Mouse (Mus musculus): ENCODE results near the gene Trip10. TPM values are rescaled to one million over a fixed set of nuclear protein-coding genes. Genes with fewer than 3 reads are reported as not detected.

The Trip10 gene
- polyA plus RNA-seq, 1 experiment from 2014 or later = 8.1 TPM

DNA sequence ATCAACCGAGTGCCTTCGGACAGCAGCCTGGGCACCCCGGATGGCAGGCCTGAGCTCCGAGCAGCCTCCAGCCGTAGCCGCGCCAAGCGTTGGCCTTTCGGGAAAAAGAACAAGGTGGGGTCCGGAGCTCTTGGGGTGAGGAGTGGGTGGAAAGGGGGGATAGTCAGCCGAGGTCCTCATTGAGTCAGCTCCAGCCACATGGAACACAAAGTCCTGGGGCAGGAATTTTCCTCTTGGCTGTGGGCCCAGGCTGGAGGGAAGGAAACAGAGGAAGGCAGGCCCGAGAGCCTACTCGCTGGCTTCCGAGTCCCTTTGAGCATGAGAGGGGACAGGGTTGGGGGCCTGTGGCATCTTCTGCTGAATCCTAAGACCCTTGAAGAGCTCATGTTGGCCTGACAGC lies 6.1 kb downstream of the Trip10 start:
- H3K27me3 ChIP-seq = peaks cover 12% of the 10 kb centered on the region
- 80% methylated on average over 14 of the region's 14 CpGs for WGBS (ENCODE audit: insufficient replicate concordance)
- no peak for ATAC-seq (ENCODE audit: insufficient read depth)

DNA sequence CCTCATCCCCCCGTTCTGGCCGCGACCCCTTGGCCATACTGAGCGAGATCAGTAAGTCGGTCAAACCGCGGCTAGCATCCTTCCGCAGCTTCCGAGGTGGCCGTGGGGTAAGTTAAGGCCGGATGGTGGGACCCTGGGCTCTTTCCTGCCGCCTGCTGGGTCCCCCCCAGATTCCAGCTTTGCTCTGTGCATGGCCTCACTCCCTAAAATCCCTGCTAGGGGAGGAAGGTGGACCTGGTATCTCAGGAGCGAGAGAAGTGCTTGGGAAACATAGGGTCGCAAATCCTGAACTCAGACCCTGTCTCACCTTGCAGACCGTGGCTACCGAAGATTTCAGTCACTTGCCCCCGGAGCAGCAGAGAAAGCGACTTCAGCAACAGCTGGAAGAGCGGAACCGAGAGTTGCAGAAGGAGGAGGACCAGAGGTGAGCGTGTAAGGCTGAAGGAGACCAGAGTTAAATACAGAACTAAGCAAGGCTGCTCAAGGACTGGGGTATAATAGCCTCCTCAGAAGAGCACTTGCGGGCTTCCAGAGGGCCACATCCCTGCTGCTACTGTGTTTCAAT lies 7.7 kb downstream of the Trip10 start:
- 86% methylated on average over 22 of the region's 22 CpGs for WGBS (ENCODE audit: insufficient replicate concordance)
- no peak for ATAC-seq (ENCODE audit: insufficient read depth)
- Histone ChIP-seq H3K9me3 (replicated peaks) (no peaks in the 10 kb centered on the region), H3K27me3 (no peaks in the 10 kb centered on the region), H3K4me1 (replicated peaks) (no peaks in the 10 kb centered on the region), H3K27ac (replicated peaks) (no peak overlapping the region), H3K4me2 (no peak overlapping the region), H3K4me3 (replicated peaks) (no peak overlapping the region), H3K9ac (no peak overlapping the region), H3K36me3 (replicated peaks) (peaks cover 4% of the 10 kb centered on the region; the same call in 1 of the 2 replicates)

More for the DNA sequence above, 6.1 kb downstream of the Trip10 start:
- Histone ChIP-seq H3K4me3 (replicated peaks) (no peak overlapping the region), H3K36me3 (replicated peaks) (peaks cover 4% of the 10 kb centered on the region; the same call in 1 of the 2 replicates), H3K9ac (no peak overlapping the region), H3K4me2 (no peak overlapping the region), H3K9me3 (replicated peaks) (no peaks in the 10 kb centered on the region), H3K4me1 (replicated peaks) (peaks cover 5% of the 10 kb centered on the region), H3K27ac (replicated peaks) (no peak overlapping the region)

DNA sequence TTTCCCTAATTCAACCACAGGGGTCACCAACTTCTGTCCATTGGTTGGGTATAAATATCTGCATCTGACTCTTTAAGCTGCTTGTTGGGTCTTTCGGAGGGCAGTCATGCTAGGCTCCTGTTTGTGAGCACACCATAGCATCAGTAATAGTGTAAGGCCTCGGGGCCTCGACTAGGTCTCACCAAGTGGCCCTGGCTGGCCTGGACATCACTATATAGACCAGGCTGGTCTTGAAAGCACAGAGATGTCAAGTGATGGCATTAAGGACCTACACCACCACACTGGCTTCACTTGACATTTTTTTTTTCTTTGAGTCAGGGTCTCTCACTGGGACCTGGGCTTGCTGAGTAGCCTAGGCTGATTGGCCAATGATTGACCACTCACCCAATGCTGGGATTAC lies 8.9 kb downstream of the Trip10 start:
- WGBS (ENCODE audit: insufficient replicate concordance) = 70% methylated on average over 3 of the region's 3 CpGs
- H3K36me3 ChIP-seq (replicated peaks) = peaks cover 4% of the 10 kb centered on the region; the same call in 1 of the 2 replicates
- no peak for ATAC-seq (ENCODE audit: insufficient read depth)

DNA sequence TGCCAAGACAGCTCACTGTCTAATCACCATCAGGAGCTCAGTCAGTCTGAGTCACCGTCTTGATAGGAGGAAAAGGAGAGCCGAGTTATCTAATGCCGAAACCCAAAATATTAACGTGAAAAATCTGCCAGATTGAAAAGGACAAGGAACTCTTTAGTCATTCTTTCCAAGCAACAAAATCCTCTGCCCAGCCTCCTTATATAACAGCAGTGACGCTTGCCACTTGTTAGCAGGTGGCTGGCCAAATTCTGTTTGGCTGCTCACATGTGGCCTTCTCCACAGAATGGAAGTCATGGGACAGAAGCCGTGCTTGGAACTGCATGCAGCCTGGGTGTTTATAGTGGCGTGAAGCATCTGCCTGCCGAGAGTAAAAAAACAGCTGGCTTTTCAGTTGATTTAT lies 10.5 kb downstream of the Trip10 start:
- no peak for ATAC-seq (ENCODE audit: insufficient read depth)
- Histone ChIP-seq H3K36me3 (replicated peaks) (peaks cover 4% of the 10 kb centered on the region; the same call in 1 of the 2 replicates), H3K4me1 (replicated peaks) (peaks cover 8% of the 10 kb centered on the region), H3K9me3 (replicated peaks) (no peaks in the 10 kb centered on the region), H3K9ac (no peak overlapping the region), H3K27ac (replicated peaks) (no peak overlapping the region), H3K27me3 (no peaks in the 10 kb centered on the region), H3K4me3 (replicated peaks) (no peak overlapping the region), H3K4me2 (no peak overlapping the region)
- 74% methylated on average over 8 of the region's 8 CpGs for WGBS (ENCODE audit: insufficient replicate concordance)

More for the DNA sequence above, 8.9 kb downstream of the Trip10 start:
- Histone ChIP-seq H3K27ac (replicated peaks) (no peak overlapping the region), H3K4me2 (no peak overlapping the region), H3K4me1 (replicated peaks) (no peaks in the 10 kb centered on the region), H3K9me3 (replicated peaks) (no peaks in the 10 kb centered on the region), H3K9ac (no peak overlapping the region), H3K27me3 (no peaks in the 10 kb centered on the region), H3K4me3 (replicated peaks) (no peak overlapping the region)

DNA sequence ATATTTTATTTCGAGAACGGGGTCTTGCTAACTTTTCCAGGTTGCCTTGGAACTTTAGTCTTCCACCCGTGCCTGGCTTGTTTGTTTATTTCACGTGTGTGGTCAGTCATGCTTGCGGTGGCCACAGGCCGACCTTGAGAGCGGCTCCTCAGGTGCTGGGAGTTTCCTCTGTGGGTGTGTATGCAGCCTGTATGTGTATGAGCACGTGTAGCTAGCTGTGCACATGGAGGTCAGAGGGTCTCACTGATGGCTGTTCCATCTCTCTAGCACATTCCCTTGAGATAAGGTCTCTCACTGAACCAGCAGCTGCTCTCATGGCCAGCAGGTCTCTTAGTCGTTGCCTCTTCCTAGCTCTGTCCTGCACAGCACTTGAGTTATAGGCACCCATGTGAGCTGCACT lies 11.1 kb downstream of the Trip10 start:
- Histone ChIP-seq H3K4me2 (no peak overlapping the region), H3K36me3 (replicated peaks) (peaks cover 1% of the 10 kb centered on the region; the same call in 1 of the 2 replicates), H3K9me3 (replicated peaks) (no peaks in the 10 kb centered on the region), H3K4me1 (replicated peaks) (peaks cover 15% of the 10 kb centered on the region), H3K9ac (no peak overlapping the region), H3K27me3 (no peaks in the 10 kb centered on the region), H3K27ac (replicated peaks) (no peak overlapping the region), H3K4me3 (replicated peaks) (no peak overlapping the region)
- 72% methylated on average over 9 of the region's 9 CpGs for WGBS (ENCODE audit: insufficient replicate concordance)
- ATAC-seq (ENCODE audit: insufficient read depth) = no peak

DNA sequence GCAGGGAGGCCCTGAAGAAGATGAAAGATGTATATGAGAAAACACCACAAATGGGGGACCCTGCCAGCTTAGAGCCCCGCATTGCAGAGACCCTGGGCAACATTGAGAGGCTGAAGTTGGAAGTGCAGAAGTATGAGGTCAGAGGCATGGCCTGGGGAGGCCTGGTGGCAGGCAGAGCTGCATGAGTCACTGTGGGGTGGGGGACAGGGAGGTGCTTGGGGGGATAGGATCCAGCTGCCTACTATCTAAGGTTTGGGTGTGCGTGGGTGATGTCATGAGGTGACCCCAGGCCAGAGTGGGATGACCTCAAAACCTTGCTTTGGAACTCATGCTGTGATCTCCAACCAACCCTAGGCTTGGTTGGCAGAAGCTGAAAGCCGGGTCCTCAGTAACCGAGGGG lies 12.0 kb downstream of the Trip10 start:
- Histone ChIP-seq H3K4me2 (no peak overlapping the region), H3K4me1 (replicated peaks) (peaks cover 18% of the 10 kb centered on the region), H3K4me3 (replicated peaks) (no peak overlapping the region), H3K9ac (no peak overlapping the region), H3K36me3 (replicated peaks) (no peaks in the 10 kb centered on the region; the same call in 1 of the 2 replicates), H3K27ac (replicated peaks) (no peak overlapping the region), H3K9me3 (replicated peaks) (no peaks in the 10 kb centered on the region), H3K27me3 (no peaks in the 10 kb centered on the region)
- 77% methylated on average over 4 of the region's 4 CpGs for WGBS (ENCODE audit: insufficient replicate concordance)
- no peak for ATAC-seq (ENCODE audit: insufficient read depth)

DNA sequence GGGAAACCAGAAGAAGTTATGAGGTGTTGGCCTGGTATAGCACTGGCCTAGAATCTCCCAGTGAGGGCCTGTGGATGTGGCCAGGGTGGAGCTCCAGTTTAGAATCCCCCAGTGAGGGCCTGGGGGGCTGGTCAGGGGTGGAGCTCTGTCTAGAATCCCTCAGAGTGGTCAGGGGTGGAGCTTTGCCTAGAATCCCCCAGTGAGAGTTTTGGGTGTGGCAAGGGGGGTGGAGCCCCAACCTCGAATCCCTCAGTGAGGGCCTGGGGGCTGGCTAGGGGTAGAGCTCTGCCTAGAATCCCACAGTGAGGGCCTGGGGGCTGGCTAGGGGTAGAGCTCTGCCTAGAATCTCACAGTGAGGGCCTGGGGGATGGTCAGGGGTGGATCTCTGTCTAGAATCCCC lies 12.5 kb downstream of the Trip10 start:
- no peak for ATAC-seq (ENCODE audit: insufficient read depth)
- 17% methylated on average over 1 of the region's 1 CpGs for WGBS (ENCODE audit: insufficient replicate concordance)

DNA sequence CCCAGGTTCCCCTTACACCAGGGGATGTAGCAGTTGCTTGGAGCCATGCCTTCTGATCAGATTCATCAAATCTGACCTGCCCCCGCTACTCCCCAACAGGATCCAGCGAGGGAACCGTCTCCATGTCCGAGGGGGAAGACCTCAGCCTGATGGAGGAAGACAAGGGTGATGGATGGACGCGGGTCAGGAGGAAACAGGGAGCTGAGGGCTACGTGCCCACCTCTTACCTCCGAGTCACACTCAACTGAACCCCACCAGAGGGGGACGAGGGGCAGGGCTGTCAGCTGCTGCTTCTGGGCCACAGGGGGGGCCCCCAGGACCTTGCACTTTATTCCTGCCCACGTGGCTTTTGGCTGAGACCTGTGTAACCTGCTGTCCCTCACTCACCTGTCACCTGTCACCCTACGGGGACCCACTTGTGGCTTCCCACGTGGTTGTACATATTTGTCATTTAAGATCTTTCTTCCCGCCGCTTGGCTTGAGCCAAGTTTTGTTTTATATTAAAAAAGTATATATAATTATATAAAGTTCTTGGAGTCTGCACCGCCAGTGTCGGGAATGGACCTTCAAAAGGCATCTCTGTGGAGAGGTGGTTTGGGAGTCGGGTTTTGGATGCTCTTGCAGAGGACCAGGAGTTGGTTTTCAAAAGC lies 13.8 kb downstream of the Trip10 start:
- Histone ChIP-seq H3K36me3 (replicated peaks) (no peaks in the 10 kb centered on the region; the same call in 1 of the 2 replicates), H3K9me3 (replicated peaks) (no peaks in the 10 kb centered on the region), H3K9ac (no peak overlapping the region), H3K4me1 (replicated peaks) (peaks cover 18% of the 10 kb centered on the region), H3K4me3 (replicated peaks) (no peak overlapping the region), H3K27me3 (no peaks in the 10 kb centered on the region), H3K4me2 (no peak overlapping the region), H3K27ac (replicated peaks) (no peak overlapping the region)
- ATAC-seq (ENCODE audit: insufficient read depth) = no peak
- WGBS (ENCODE audit: insufficient replicate concordance) = 73% methylated on average over 17 of the region's 17 CpGs

More for the DNA sequence above, 12.5 kb downstream of the Trip10 start:
- Histone ChIP-seq H3K4me2 (no peak overlapping the region), H3K9ac (no peak overlapping the region), H3K4me3 (replicated peaks) (no peak overlapping the region), H3K27me3 (no peaks in the 10 kb centered on the region), H3K36me3 (replicated peaks) (no peaks in the 10 kb centered on the region; the same call in 1 of the 2 replicates), H3K9me3 (replicated peaks) (no peaks in the 10 kb centered on the region), H3K27ac (replicated peaks) (no peak overlapping the region), H3K4me1 (replicated peaks) (peaks cover 18% of the 10 kb centered on the region)

DNA sequence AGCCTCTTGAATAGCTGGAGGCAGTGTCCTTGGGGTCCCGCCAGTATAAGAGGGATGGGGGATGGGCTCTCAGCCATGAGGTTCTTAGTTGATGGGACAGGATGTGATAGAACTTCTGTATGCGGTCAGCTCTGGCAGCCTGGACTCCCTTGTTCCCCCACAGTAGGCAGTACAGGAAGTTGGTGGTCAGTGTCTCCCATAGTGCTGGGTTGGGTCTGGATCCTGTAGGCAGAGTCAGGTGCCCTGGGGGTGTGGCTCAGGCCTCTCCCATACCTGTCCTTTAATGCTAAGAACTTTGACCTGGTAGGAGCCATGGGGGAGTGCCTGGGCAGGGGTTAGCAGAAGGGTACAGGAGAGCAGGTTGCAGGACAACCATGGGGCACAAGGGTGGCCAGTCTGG lies 14.9 kb downstream of the Trip10 start:
- peaks cover 18% of the 10 kb centered on the region for H3K4me1 ChIP-seq (replicated peaks)
- 47% methylated on average over 2 of the region's 2 CpGs for WGBS (ENCODE audit: insufficient replicate concordance)
- no peaks in the 10 kb centered on the region for H3K27me3 ChIP-seq
- H3K9ac ChIP-seq = no peak overlapping the region
- H3K9me3 ChIP-seq (replicated peaks) = no peaks in the 10 kb centered on the region
- no peak overlapping the region for H3K27ac ChIP-seq (replicated peaks)
- no peaks in the 10 kb centered on the region for H3K36me3 ChIP-seq (replicated peaks)
- ATAC-seq (ENCODE audit: insufficient read depth) = no peak
- no peak overlapping the region for H3K4me2 ChIP-seq
- H3K4me3 ChIP-seq (replicated peaks) = no peak overlapping the region

DNA sequence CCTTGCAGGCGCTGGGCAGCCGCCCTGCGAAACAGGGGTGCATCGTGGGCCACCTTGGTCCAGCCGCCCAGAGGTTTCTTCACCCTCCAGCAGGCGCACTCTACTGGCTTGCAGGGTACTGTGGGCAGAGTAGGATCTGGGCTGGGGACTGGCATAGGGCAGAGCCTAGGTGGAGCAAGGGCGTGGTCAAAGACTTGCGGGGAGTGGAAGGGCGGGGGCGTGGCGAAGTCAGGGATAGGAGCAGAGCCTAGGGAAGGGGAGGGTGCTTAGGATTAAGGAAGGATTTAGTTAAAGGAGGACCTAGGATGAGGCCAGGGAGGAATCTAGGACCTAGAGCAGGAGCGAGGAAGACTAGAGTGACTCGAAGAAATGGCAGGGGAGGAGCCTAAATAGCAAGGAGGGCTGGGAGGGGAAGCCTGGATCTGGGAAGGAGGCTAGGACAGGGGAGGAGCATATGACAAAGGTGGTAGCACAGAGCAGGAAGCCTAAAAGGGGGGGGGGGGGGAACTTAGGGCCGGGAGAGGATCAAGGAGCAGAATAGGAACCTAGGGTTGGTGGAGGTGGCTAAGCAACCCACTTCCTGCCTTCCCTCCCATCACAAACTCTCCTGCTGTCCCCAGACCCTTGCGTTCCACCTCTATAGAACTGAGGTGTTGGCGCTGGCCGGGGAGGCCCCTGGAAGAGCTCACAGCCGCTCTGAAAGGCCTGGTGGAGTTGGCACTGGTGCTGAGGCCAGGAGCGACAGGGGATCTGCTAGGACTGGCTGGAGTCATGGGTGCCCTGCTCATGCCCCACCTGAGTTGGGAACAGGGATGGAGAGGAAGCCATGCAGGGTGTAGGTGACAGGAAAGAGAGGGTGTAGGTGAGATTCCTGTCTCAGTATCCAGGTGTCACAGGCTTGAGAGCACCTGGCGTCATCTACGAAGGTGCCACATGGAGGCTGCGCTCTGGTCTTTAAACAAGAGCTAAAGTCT lies 16.0 kb downstream of the Trip10 start:
- no peaks in the 10 kb centered on the region for H3K9me3 ChIP-seq (replicated peaks)
- H3K4me3 ChIP-seq (replicated peaks) = no peak overlapping the region; the same call in 1 of the 2 replicates
- ATAC-seq (ENCODE audit: insufficient read depth) = peak; percentile 72

More for the DNA sequence above, 16.0 kb downstream of the Trip10 start:
- peak overlapping the region; percentile 36 for H3K4me2 ChIP-seq
- H3K36me3 ChIP-seq (replicated peaks) = no peaks in the 10 kb centered on the region
- WGBS (ENCODE audit: insufficient replicate concordance) = 31% methylated on average over 21 of the region's 22 CpGs
- no peaks in the 10 kb centered on the region for H3K27me3 ChIP-seq
- H3K9ac ChIP-seq = no peak overlapping the region
- H3K27ac ChIP-seq (replicated peaks) = no peak overlapping the region
- peaks cover 18% of the 10 kb centered on the region for H3K4me1 ChIP-seq (replicated peaks)

Data from liver, embryonic 15.5 days (tissue).